In genomic region chr13:81273837-81274236, GRCm38 (mm10) we compare ENCODE assay signal across 35 mouse cellular contexts.
"Had no signal": no experiment of that assay in that cellular context is flagged by ENCODE, and none has a peak within 500 bp of the region (broad histone marks: within the 10 kb centered on the region; RNA-seq: fewer than 3 reads in every experiment).

No protein-coding gene starts in this region.

- H3K9ac ChIP-seq: heart, embryonic 12.5 days; heart, embryonic 13.5 days; heart, embryonic 15.5 days; hindbrain, embryonic 12.5 days; hindbrain, embryonic 13.5 days; hindbrain, embryonic 14.5 days; hindbrain, embryonic 15.5 days; intestine, embryonic 15.5 days; kidney, embryonic 15.5 days had no signal

- H3K9me3 ChIP-seq: heart, embryonic 10.5 days; heart, embryonic 12.5 days; heart, embryonic 13.5 days; heart, embryonic 15.5 days; hindbrain, embryonic 10.5 days; hindbrain, embryonic 12.5 days; hindbrain, embryonic 13.5 days; hindbrain, embryonic 15.5 days; intestine, embryonic 15.5 days; kidney, embryonic 15.5 days had no signal

- DNase-seq: heart, postnatal 10 days; heart, postnatal 14 days; heart, postnatal 36 days; heart, postnatal 4 days; kidney, adult 11 months; kidney, adult 18-20 months; kidney, adult 2 months; kidney, adult 8-10 months; kidney, adult 9 months; kidney, postnatal 10 days; kidney, postnatal 14 days; kidney, postnatal 25 days; kidney, postnatal 36 days; kidney, postnatal 4 days; layer of hippocampus, adult 9-11 months; layer of hippocampus, postnatal 36 days had no signal

- H3K36me3 ChIP-seq: heart, embryonic 10.5 days; heart, embryonic 12.5 days; heart, embryonic 13.5 days; heart, embryonic 15.5 days; hindbrain, embryonic 12.5 days; hindbrain, embryonic 13.5 days; hindbrain, embryonic 15.5 days; intestine, embryonic 15.5 days; kidney, embryonic 15.5 days had no signal

- H3K27ac ChIP-seq: heart, embryonic 10.5 days; heart, embryonic 13.5 days; heart, embryonic 15.5 days; hindbrain, embryonic 10.5 days; hindbrain, embryonic 12.5 days; hindbrain, embryonic 13.5 days; hindbrain, embryonic 14.5 days; hindbrain, embryonic 15.5 days; hindbrain, postnatal 0 days; intestine, embryonic 15.5 days; kidney, embryonic 15.5 days; kidney, postnatal 0 days; layer of hippocampus, adult 2 months had no signal

- H3K4me3 ChIP-seq: heart, embryonic 10.5 days; heart, embryonic 12.5 days; heart, embryonic 13.5 days; heart, embryonic 15.5 days; hindbrain, embryonic 10.5 days; hindbrain, embryonic 12.5 days; hindbrain, embryonic 13.5 days; hindbrain, embryonic 15.5 days; intestine, embryonic 15.5 days; kidney, embryonic 15.5 days; layer of hippocampus, adult 2 months had no signal

- H3K4me1 ChIP-seq: heart, embryonic 10.5 days; heart, embryonic 12.5 days; heart, embryonic 13.5 days; heart, embryonic 15.5 days; hindbrain, embryonic 10.5 days; hindbrain, embryonic 12.5 days; hindbrain, embryonic 13.5 days; hindbrain, embryonic 15.5 days; intestine, embryonic 15.5 days; kidney, embryonic 15.5 days had no signal

- H3K27me3 ChIP-seq: heart, embryonic 12.5 days; heart, embryonic 13.5 days; heart, embryonic 15.5 days; hindbrain, embryonic 12.5 days; hindbrain, embryonic 13.5 days; hindbrain, embryonic 15.5 days; intestine, embryonic 15.5 days; kidney, embryonic 15.5 days had no signal

- ATAC-seq: hindbrain, embryonic 16.5 days; hindbrain, postnatal 0 days; inflammation-experienced regulatory T-cells, adult 6 months; intestine, embryonic 15.5 days; intestine, embryonic 16.5 days; intestine, postnatal 0 days had no signal

- H3K4me2 ChIP-seq: heart, embryonic 11.5 days; heart, embryonic 12.5 days; heart, embryonic 13.5 days; heart, embryonic 15.5 days; hindbrain, embryonic 12.5 days; hindbrain, embryonic 13.5 days; hindbrain, embryonic 14.5 days; hindbrain, embryonic 15.5 days; intestine, embryonic 15.5 days; kidney, embryonic 15.5 days had no signal
